Mouse (Mus musculus) testis, adult 2 months (tissue): ENCODE results near the gene Ubr7.

ENCODE experiments used
- CTCF ChIP-seq: fragments of 200-500 bp; IDR thresholded peaks from 2 replicates; pipeline ENCODE4 v1.5.1; 2012; ENCODE audit warnings: low read depth, mild to moderate bottlenecking, inconsistent platforms, low read length, moderate library complexity; ENCODE audit not compliant: control insufficient read depth, insufficient read depth, insufficient replicate concordance
- POLR2A ChIP-seq: fragments of 200-500 bp; IDR thresholded peaks from 2 replicates; pipeline ENCODE4 v1.6.1; 2012; ENCODE audit warnings: low read depth, mild to moderate bottlenecking, inconsistent platforms, low read length, moderate library complexity; ENCODE audit not compliant: control insufficient read depth

DNA sequence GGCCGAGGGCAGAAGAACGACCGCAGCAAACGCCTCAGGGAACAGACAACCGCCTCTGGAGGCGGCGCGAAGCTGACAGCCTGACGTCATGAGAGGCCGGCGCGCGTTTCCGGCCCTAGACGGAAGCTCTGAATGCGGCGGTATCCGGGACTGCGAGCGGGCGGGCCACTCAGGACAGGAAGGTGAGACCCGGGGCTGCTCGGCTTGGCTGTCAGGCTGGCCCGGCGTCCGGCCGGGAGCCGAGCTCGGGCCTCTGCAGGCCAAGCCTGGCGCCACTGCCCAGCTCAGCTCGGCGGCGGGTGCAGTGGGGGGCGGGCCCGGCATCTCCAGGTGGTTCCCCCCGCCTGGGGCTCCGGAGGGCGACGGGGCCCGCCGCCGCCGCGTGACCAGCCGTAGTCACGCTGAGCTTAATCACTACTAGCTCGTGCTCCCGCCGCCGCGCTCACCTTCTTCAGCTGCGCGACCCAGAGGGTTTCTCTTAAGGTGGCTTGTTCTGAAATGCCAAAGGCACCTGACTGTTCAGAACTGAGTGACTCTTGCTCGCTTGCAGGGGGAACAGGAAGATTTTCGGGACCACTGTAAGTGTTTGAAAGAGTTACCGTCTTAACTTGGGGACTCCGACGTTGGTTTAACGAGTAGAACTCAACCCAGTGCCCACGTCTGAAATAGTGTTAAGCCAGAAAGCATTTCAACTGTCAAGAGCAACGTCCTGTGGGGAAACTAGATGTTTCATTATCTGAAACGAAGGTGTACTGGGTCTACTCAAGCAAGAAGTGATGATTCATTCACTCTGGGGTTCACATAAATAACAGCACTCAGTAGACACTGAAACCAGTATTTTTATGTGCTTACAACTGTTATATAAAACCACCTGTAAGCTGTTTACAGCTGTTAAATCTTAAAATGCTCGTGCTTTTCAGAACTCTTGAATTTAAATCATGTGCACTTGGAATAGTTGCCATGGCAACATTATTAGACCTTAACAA is 13.9 kb upstream of the Ubr7 start, which contains the start of the genes Moap1 and Tmem251:
- TF ChIP-seq CTCF, result no peak
- TF ChIP-seq POLR2A, result peak; percentile 93
